Mouse (Mus musculus): ENCODE results near the gene Cox8b. TPM values are rescaled to one million over a fixed set of nuclear protein-coding genes. Genes with fewer than 3 reads are reported as not detected.
"Not testable (repeated sequence)": the region's sequence is repeated elsewhere in the genome, so short reads cannot be mapped to it uniquely, and the experiment has no call there.

Gene Cox8b
- total RNA-seq, 4 experiments from 2014 or later = 1.7 to 3.9 (median 2.9) TPM

- no peak for DNase-seq (ENCODE audit: low spot score in 2 of 2)
Measured at GRCm38 (mm10) chr7:140914031-140914690, 13.9 kb upstream of the Cox8b start.

- DNase-seq (ENCODE audit: low spot score in 2 of 2) = no peak
Measured at GRCm38 (mm10) chr7:140912846-140913482, 12.7 kb upstream of the Cox8b start.

GRCm38 (mm10) chr7:140912293-140912692, 12.0 kb upstream of the Cox8b start:
- peak; percentile 20 to 32 for DNase-seq (ENCODE audit: low spot score in 2 of 2)

- DNase-seq (ENCODE audit: low spot score in 2 of 2) = peak in 1 of 2 experiments; percentile 63
Measured at GRCm38 (mm10) chr7:140908634-140909107, 8.4 kb upstream of the Cox8b start.

GRCm38 (mm10) chr7:140908181-140908580, 7.9 kb upstream of the Cox8b start:
- no peak for DNase-seq (ENCODE audit: low spot score in 2 of 2)

- no peak for DNase-seq (ENCODE audit: low spot score in 2 of 2)
Measured at GRCm38 (mm10) chr7:140907697-140908096, 7.5 kb upstream of the Cox8b start.

- no peak for DNase-seq (ENCODE audit: low spot score in 2 of 2)
Measured at GRCm38 (mm10) chr7:140907131-140907530, 6.9 kb upstream of the Cox8b start.

- DNase-seq (ENCODE audit: low spot score in 2 of 2) = no peak
Measured at GRCm38 (mm10) chr7:140905642-140906081, 5.4 kb upstream of the Cox8b start.

GRCm38 (mm10) chr7:140903212-140903611, 3.0 kb upstream of the Cox8b start:
- peak in 1 of 2 experiments; percentile 81 for DNase-seq (ENCODE audit: low spot score in 2 of 2)

GRCm38 (mm10) chr7:140902036-140902875, 2.0 kb upstream of the Cox8b start:
- DNase-seq (ENCODE audit: low spot score in 2 of 2) = no peak

GRCm38 (mm10) chr7:140899121-140899520, 1.1 kb downstream of the Cox8b start:
- DNase-seq (ENCODE audit: low spot score in 2 of 2) = no peak

GRCm38 (mm10) chr7:140897863-140898262, 2.4 kb downstream of the Cox8b start:
- DNase-seq (ENCODE audit: low spot score in 2 of 2) = no peak

GRCm38 (mm10) chr7:140894611-140895010, 5.6 kb downstream of the Cox8b start:
- no peak for DNase-seq (ENCODE audit: low spot score in 2 of 2)

- DNase-seq (ENCODE audit: low spot score in 2 of 2) = no peak
Measured at GRCm38 (mm10) chr7:140894031-140894430, 6.2 kb downstream of the Cox8b start.

GRCm38 (mm10) chr7:140890636-140891035, 9.6 kb downstream of the Cox8b start:
- not testable (repeated sequence) for DNase-seq (ENCODE audit: low spot score in 2 of 2)

- DNase-seq (ENCODE audit: low spot score in 2 of 2) = no peak
Measured at GRCm38 (mm10) chr7:140882469-140882803, 17.8 kb downstream of the Cox8b start.

- DNase-seq (ENCODE audit: low spot score in 2 of 2) = peak; percentile 89 to 92
Measured at GRCm38 (mm10) chr7:140881696-140882468, 18.4 kb downstream of the Cox8b start, which contains the start of the genes Psmd13 and Sirt3. Gene Psmd13 (plus strand): TSS chr7:140881968. Gene Sirt3 (minus strand): TSS chr7:140882309.

- DNase-seq (ENCODE audit: low spot score in 2 of 2) = no peak
Measured at GRCm38 (mm10) chr7:140880865-140881515, 19.3 kb downstream of the Cox8b start.

GRCm38 (mm10) chr7:140880419-140880818, 19.8 kb downstream of the Cox8b start:
- DNase-seq (ENCODE audit: low spot score in 2 of 2) = no peak

- DNase-seq (ENCODE audit: low spot score in 2 of 2) = no peak
Measured at GRCm38 (mm10) chr7:140879355-140879754, 20.9 kb downstream of the Cox8b start.

- no peak for DNase-seq (ENCODE audit: low spot score in 2 of 2)
Measured at GRCm38 (mm10) chr7:140877364-140877763, 22.9 kb downstream of the Cox8b start.

Measured in left cerebral cortex, adult 8-10 months (tissue).